Mouse (Mus musculus) erythroblast, adult 5-6 weeks (primary cell): ENCODE data around the gene Klhdc8b. TPM values are rescaled to one million over a fixed set of nuclear protein-coding genes. Genes with fewer than 3 reads are reported as not detected.

Experiments
- ATAC-seq: replicated peaks from 2 replicates; pipeline ENCODE4 v1.8.0; 2016; ENCODE audit warnings: moderate number of reproducible peaks, mild to moderate bottlenecking, moderate TSS enrichment, inconsistent platforms; ENCODE audit not compliant: poor library complexity, low FRiP score, severe bottlenecking
- total RNA-seq, 2 experiments: library from RNA; stranded (forward) in 1 of 2; stranded (reverse) in 1 of 2; fragments of 150-400 nt in 1 of 2; fragments of 200-764, 138-1000 nt in 1 of 2; gene quantifications; 2 replicates each; pipeline versions ENCODE4 v1.2.3 to v1.2.4; 2015 to 2017; ENCODE audit warnings: low replicate concordance in 2 of 2

Klhdc8b gene
- total RNA-seq, 2 experiments from 2014 or later = 0.77 to 4.3 TPM

DNA sequence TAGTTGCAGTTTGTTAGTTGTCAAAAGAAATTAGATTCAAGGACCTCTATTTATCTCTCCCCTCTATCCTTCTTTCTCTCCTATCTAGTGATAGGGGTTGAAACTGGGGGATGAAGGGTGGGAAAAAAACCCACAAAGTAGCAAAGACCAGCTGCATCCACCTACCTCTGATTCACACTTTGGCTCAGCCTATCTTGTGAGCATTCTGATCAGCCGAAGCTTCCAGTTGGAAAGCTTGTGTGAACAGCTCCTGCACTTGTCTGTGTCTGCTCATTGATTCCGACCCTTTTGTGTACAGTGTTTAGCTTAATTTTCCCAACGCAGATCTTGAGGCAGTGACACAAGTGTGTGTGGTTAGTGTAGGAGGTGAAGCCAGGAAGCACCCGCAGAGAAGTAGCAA is 7.9 kb downstream of the Klhdc8b start:
- no peak for ATAC-seq

DNA sequence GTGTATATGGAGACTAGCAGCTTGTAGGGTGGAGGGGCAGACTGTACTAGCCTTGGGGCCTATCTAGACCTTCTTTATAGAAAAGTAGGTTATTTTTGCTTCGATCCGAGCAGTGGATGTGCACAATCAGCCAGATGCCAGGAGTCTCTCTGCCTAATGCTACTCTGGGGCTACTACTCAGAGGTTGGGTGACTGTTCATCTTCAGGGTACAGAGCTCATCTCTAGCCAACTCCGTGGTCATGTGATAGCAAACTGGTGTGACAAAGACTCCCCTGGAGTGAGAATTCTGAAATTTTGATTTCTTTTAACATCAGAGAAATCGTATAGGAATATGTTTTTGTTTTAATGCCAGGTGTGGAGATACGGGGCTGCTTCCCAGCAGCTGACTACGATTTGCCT is 8.5 kb downstream of the Klhdc8b start:
- peak; percentile 37 for ATAC-seq

DNA sequence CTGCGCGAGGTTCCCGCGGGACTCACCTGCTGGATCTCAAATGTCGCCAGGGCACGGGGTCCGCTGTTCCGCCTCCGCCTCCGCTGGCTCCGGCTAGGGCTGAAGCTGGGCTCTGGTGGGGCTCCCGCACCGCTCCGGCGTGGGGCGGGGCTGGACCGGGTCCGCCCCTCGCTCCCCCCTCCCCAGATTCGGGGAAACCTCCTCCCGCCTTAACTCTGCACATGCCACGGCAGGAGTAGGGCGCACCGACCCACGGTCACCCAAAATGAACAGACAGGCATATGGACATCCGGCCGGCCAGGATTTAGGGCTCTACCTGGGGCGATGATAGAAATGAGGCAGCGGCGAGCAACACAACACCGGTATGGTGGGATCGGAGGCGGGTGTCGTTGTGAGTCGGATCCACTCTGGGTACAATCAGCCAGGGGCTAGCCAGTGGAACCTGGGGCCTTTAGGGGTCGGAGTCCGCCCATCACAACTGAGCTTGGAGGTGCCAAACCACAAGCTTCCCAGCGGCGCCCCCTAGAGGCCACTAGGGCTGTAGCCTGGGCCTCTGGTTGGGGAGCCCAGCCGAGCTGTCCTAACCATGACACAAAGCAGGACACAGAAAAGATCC is 9.0 kb downstream of the Klhdc8b start:
- peak; percentile 84 for ATAC-seq

DNA sequence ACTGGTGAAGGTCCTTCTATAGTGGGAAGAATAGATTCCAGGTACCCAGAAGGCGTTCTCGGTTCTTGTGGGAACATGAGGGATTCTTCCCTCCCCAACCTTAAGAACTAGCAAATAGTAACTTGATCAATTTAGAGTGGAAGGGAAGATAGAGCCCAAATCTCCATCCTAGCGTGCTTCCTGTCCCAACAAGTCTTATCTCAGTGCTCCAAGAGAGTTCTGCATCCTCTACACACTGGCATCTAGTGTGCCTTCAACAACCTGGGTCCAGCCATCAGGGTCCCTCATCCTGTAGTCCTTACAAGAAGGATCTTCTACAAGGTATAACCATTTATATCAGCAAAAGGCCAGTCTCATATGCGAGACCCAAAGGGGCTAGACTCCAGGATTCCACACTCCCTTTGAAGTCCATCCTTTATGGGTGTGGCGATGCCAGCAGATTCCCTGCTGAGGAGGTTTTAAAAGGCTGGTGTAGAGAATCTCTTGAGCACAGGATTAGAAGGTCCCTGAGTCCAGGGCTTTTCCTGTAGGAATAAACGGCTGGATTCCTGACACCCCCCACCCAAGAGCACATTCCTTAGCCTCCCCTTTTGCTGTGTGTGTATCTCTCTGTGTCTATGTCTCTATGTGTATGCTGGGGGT is 9.7 kb downstream of the Klhdc8b start:
- ATAC-seq = no peak

DNA sequence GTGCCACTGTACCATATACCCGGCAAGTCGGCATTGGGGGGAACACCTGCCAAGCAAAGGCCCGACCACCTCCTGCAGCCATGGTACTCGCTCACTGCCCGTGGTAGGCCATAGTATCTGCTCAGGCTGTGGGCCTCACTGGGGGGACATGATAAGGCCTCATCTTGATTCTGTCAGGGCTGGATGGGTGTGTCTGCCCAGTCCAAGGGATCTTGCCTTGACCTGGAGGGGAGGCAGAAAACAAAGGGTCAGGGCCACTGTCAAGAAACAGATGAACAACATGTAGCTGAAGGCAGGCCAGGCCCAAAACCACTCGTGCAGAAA is 10.2 kb downstream of the Klhdc8b start:
- peak; percentile 41 for ATAC-seq

DNA sequence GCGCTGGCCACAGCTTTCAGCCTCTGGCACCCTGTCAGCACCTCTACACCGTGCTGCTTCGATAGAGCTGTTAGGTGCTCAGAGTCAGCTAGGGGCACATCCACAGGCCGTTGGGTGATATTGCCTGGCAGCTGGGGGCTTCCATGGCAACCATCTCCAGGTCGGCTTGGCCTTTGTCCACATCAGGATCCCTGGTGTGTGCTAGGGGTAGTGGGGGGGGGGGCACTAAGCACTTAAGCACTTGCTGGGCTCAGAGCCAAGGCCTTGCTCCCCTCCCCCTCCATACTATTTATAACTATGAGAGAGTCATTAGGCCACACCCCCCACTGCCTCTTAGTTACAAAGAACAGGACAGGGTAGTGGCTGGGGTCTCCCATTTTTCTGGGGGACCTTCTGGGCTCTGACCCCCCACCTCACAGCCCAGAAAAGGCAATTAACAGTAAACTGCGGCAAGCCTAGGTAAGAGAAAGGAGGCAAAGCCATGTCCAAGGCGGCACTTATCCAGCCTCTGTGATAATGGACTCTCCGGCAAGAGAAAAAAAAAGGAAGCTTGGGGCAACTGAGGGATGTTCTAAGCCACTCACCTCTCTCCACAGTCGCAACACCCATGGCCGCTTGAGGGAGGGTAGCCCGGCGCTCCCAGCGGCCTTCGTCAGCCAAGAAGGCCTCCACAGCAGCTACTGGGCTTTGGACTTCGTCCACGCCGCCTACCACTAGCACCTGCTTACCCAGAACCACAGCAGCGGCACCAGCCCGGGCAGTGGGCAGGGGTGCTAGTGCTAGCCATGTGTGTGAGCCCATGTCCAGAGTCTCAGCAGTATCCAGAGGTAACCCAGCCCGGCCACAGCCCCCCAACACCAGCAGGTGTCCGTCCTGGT is 10.8 kb downstream of the Klhdc8b start:
- ATAC-seq = no peak

DNA sequence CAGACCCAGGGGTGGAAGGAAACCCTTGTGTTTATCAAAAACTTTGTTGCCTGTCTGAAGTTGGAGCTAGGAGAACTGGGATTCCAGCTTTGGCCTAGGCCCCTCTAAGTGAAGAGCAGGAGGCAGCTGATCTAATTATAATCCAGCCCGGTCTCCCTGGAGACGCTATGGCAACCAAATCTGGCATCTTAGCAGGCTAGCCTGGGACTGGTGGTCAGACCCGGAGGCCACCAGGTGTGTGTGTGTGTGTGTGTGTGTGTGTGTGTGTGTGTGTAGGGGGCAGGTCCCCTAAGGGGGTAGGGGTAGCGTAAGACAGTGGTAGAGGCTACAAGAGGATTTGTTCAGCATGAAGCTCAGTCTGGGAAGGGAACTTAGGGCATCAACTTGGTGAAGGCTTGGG is 11.5 kb downstream of the Klhdc8b start:
- ATAC-seq = no peak

DNA sequence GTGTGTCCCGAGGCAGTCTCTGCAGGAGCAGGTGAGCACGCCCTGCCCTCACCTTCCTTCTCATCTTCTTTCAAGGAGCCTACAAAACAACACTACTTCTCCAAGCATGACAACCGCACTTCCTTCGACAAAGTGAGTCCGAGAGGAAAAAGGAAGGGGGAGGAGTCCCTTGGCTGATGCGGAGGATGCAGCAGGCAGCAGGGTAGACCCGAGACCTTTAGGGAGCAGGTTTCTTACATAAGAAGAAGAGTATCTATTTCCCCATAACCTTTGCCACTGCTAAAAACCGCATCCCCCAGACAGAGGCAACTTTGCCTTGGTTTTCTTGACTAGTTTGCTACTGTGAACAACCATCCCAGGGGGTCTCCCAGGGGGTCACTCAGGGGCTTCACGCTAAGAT is 16.3 kb downstream of the Klhdc8b start:
- no peak for ATAC-seq

DNA sequence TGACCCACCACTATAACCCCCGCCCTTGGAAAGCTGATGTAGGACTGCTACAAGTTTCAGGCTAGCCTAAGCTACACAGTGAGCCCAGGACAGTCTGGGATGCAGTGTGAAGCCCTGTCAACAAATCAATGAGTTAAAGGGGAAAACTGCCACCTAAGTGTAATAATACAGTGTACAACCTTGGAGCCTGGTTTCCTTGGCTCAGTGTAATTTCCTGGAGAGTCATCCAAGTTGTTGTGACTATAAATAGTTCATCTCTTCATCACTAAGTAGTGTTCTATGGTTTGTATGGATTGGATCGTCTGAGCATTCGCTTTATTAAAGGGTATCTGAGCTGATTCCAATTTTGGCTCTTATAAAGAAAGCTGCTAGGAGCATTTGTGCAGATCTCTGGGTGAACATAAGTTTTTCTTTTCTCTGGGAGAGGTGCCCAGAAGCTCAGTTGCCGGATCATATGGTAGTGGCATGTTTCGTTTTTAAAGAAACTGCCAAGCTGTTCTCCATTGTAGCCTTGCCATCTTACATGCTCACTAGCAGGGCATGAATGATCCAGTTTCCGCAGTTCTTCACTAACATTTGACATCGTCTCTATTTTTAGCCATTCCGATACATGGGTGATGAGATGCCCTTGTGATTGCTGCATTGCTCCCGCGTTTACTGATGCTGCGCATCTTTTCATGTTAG is 20.0 kb downstream of the Klhdc8b start:
- no peak for ATAC-seq

DNA sequence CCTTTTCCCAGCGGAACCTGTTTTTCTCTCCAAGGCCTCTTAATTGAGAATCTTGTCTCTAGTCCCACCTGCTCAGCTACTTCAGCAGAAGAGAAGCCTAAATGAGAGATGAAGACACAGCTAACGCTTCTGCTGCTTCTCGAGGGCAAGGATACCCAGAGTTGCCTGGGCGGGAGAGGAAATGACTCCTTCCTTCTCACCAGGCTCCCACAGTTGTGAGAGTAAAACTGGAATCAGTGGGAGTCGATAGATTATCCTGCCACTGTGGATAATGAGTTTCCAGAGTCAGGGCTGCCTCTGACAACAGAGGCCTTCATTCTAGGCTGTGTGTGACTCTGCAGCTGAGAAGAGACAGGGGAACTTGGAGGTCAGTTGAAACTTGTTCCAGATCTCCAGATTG is 20.9 kb downstream of the Klhdc8b start:
- ATAC-seq = no peak

DNA sequence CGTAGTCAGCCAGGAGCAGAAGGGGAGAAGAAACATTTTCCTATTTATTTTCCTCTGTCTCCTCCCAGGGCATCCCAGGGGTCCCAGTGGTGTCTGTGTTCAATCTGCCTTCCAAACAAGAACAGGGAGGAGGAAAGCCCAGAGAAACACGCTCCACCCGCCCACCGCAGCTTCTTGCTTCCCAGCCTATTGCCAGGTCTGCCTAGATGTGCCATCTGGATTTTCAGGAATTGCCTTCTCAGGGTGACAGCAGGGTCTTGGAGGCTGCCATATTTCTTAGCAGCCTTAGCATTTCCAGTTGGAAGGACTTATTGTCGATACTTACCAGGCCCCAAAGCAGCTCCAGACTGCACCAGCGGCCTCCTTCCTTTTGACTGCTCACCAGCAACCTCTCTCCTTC is 22.2 kb downstream of the Klhdc8b start:
- no peak for ATAC-seq

DNA sequence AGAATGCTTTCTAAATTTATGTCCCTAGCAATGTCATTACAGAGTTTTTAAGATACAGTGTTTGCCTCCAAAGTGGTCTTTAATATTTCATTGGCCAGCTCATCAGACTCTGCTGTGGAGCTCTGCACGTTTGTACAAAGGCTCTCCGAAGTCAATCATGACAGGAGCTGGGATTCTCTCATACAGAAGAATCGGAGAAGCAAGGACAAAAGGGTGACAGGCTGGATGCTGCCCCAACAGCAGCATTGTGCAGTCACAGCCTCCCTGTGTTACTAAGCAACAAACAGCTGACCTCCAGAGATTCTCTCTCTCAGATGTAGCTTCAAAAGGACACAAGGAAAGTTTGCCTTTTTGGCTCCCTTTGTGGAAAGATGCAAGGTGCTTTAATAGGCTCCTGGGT is 25.2 kb downstream of the Klhdc8b start, which contains the start of gene BC048562:
Gene BC048562, plus strand, starts transcription at position 301 of the 400 bp plus-strand sequence.
- ATAC-seq = no peak

DNA sequence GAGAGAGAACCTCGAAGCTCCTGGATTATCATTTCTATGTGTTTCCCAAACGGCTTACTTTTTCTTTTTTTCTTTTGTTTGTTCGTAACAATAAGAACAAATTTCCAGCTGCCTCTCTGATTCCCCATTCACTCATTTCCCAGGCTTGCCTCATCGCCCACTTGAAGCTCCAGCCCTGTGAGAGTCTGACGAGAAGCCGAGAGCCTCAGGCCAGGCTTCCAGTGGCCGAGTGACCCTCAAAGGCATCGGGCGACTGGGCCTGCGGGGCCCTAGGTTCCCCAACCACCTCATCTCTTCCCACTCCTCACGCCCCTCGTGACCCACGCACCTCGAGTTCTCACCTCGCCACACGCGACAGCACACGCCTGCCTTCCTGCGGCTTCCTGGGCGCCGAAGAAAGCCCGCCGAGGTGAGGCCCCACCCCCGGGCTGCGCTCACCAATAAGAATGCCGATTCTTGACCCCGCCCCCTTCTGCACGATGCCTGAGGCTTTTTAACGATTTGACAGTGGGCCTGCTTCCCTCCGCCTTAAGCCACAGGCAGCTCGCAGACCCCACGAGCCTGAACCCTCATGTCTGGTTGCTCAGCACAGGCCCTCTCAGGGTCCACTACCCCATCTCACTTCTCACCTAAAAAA is 29.8 kb downstream of the Klhdc8b start:
- ATAC-seq = peak; percentile 66

DNA sequence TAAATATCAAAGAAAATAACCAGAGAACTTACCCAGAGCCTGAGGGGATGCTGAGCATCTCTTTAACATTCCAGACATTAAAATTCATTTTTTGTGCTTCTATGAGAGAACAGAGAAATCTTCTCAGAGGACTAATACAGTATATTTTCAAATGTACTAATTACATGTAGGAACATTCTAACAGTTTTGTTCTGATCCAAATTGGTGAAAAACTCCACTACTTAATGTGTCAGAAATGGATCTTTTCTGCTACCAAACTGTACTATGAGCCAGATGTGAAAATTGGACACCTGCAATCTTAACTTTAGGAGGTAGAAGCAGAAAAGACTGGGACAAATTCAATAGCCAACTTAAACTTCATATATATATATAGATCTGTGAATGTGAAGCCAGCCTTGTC is 33.0 kb downstream of the Klhdc8b start, which contains the start of gene Ccdc36:
Gene Ccdc36, minus strand, starts transcription at position 101 of the 400 bp plus-strand sequence.
- ATAC-seq = no peak

DNA sequence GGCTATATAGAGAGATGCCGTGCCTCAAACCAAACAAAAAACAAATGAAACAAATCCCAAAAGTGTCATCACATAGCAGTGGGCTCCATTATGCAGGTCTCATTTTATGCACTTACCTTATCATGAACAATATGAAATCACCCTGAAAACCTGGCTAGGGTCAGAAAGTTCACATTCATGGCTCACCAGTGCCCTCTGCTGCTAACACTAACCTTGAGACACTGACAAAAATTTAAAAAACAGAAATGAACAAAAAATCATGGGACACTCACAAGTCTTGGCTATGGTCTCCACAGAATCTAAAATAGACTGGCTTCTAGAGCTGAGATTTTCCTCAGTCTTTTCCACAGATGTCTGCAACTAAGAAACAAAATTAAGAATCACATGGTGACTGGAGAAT is 49.2 kb downstream of the Klhdc8b start:
- ATAC-seq = peak; percentile 53

DNA sequence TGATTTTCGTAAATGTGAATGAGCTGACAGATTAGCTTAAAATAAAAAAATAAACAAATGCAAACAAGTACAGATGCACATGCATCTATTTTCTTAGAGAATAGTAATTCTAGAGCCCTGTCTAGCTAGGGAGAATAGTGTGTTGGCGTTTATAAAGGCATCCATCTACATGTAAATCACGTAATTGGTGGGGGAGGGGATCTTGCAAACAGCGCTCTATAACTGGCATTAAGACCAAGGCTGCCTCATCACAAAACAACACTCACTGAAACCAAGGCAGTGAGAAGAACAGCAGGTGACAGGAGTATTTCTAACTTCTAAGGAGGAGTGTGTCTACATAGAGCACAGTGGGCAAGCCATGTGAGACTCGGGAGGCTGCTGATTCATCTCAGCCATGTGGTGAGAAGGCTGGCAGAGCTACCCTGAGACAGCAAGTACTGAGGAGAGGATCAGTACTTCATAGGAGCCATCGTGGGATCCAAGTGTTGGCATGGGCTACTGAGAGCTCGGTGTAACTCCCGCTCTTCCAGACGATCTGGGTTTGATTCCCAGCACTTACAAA is 49.9 kb downstream of the Klhdc8b start:
- no peak for ATAC-seq

DNA sequence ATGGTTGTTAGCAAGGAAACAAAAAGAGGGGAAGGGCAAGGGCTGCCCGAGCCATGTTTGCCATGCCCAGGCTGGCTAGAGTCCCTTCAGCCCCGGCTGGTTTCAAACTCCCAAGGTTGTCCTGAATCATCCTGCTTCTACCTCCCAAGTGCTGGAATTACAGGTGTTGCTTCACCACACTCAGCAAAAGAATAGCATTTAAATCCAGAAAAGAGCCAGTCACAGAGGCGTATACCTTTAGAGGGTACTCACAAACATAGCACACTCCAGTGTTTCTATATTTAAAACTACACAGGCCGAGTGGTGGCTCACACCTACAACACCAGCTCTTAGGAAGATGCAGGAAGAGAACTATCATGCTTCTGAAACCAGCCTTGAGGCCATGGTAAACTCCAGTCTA is 51.8 kb downstream of the Klhdc8b start:
- no peak for ATAC-seq

DNA sequence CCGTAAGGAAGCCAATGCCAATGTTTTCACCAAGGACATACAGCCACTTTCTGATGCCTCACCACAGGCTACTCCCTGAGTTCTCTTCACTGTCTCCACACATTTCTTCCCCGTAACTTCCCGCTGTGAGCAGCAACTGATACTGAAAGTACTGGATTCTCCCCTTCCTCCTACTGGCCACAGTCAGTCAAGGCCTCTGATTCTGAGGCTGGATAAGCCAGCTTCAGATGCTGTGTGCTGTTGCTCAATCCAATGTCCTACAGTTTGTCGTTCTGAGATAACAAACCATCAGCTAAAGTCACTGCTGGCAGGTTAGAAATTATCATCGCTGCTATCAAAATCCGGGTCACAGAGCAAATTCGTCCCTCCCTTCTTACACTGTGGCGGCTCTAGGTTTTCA is 56.9 kb downstream of the Klhdc8b start:
- no peak for ATAC-seq

DNA sequence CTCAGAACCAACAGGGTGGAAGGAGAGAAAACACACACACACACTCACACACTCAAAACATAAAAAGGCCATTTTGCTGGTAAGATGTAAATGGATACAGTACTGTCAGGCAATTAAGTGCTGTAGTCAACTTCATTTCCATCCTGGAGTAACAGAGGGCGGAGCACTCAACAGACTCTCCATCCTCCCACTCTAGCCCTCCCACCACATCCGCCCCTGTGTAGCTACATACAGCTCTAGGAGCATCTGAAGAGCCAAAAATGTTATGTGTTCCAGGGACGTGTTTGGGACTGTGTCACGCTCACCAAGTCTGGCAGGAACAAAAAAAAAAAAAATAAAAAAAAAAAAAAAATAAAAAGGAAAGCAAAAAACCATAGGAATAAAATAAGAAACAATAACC is 58.3 kb downstream of the Klhdc8b start:
- no peak for ATAC-seq
